Mouse (Mus musculus) neural tube, embryonic 14.5 days (tissue): Measurements from ENCODE around the gene Pank4. TPM values are rescaled to one million over a fixed set of nuclear protein-coding genes. Genes with fewer than 3 reads are reported as not detected.

ENCODE experiments used
- ATAC-seq: fragments of 200-750 bp; cut with Nextera tagmentation; 2 replicates; pipeline ENCODE4 v1.8.0; 2017; ENCODE audit warnings: low read depth, mild to moderate bottlenecking, moderate TSS enrichment, moderate library complexity
- H3K27ac ChIP-seq: fragments of 300-500 bp; sonication (generic); 2 replicates; pipeline ENCODE4 v1.5.1; 2014; ENCODE audit warnings: low read depth, mild to moderate bottlenecking, control low read depth, low read length, moderate library complexity, mixed read lengths
- H3K27me3 ChIP-seq: fragments of 300-500 bp; sonication (generic); 2 replicates; pipeline ENCODE4 v1.6.1; 2014; ENCODE audit warnings: low read length; ENCODE audit not compliant: control insufficient read depth, insufficient read depth
- H3K36me3 ChIP-seq: fragments of 300-500 bp; sonication (generic); 2 replicates; pipeline ENCODE4 v1.6.1; 2014; ENCODE audit warnings: low read length, mixed read lengths; ENCODE audit not compliant: control insufficient read depth, insufficient read depth
- H3K4me1 ChIP-seq: fragments of 300-500 bp; sonication (generic); 2 replicates; pipeline ENCODE4 v1.6.1; 2014; ENCODE audit warnings: low read length; ENCODE audit not compliant: control insufficient read depth, insufficient read depth
- H3K4me2 ChIP-seq: fragments of 300-500 bp; sonication (generic); 2 replicates; pipeline ENCODE4 v1.6.1; 2014; ENCODE audit warnings: mild to moderate bottlenecking, low read depth, low read length, control low read depth
- H3K4me3 ChIP-seq: fragments of 300-500 bp; sonication (generic); 2 replicates; pipeline ENCODE4 v1.5.1; 2014; ENCODE audit warnings: low read depth, low read length, control low read depth, mixed read lengths
- H3K9ac ChIP-seq: fragments of 300-500 bp; sonication (generic); replicated peaks from 2 replicates; pipeline ENCODE4 v1.6.1; 2014; ENCODE audit warnings: low read depth, mild to moderate bottlenecking, control low read depth, low read length, mixed read lengths
- H3K9me3 ChIP-seq: fragments of 300-500 bp; sonication (generic); 2 replicates; pipeline ENCODE4 v1.6.1; 2016; ENCODE audit warnings: low read length; ENCODE audit not compliant: control insufficient read depth
- WGBS: fragments of 180-500 bp; shearing (Covaris S2); extraction: QIAGEN DNeasy Blood & Tissue Kit; methylation state at CpG from one replicate; pipeline ENCODE4 v1.1.7; 2014; 5-methylcytosine and 5-hydroxymethylcytosine counted together
- polyA plus RNA-seq: library from polyadenylated mRNA; unstranded; fragments of >200 nt; fragmentation: Nextera tagmentation; extraction: Ambion mirVana; gene quantifications from 2 replicates; pipeline ENCODE4 v1.2.1, GENCODE M21; 2014

Pank4 gene
- polyA plus RNA-seq, 1 experiment from 2014 or later: 36.1 TPM

DNA sequence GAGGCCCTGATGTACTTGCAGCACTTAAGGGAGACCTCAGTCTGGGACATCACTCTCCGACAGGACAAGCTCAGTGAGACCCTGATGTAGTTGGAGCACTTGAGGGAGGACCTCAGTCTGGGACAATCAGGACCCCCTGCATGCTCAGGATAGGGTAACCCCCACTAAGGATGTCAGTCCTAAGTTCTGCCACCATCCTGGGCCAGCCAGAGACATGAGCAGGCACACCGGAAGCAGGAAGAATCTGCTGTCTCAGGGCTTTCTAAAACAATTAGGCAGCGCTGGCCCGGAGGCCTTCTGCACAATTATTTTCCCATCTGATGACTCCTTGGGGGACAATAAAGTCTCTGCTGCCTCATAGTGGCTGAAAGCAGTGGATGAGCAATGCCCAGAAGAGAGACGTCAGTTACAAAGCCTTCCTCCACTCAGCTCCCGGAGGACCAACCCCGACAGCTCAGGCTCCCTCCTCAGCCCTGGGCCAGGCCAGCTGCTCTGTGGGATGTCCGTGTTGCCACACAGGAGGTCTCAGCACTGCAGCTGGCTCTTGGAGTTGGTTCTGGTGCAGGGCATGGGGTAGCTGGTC is 32.7 kb downstream of the Pank4 start:
- peak overlapping the region; percentile 7; the same call in 1 of the 2 replicates for H3K27ac ChIP-seq
- no peaks in the 10 kb centered on the region for H3K36me3 ChIP-seq
- no peak overlapping the region for H3K9ac ChIP-seq
- no peak overlapping the region for H3K4me2 ChIP-seq
- 8% methylated on average over 8 of the region's 8 CpGs for WGBS
- ATAC-seq: peak; percentile 74
- H3K27me3 ChIP-seq: no peaks in the 10 kb centered on the region
- H3K4me1 ChIP-seq: peaks cover 12% of the 10 kb centered on the region; the same call in 1 of the 2 replicates
- H3K4me3 ChIP-seq: no peak overlapping the region
- no peaks in the 10 kb centered on the region for H3K9me3 ChIP-seq

DNA sequence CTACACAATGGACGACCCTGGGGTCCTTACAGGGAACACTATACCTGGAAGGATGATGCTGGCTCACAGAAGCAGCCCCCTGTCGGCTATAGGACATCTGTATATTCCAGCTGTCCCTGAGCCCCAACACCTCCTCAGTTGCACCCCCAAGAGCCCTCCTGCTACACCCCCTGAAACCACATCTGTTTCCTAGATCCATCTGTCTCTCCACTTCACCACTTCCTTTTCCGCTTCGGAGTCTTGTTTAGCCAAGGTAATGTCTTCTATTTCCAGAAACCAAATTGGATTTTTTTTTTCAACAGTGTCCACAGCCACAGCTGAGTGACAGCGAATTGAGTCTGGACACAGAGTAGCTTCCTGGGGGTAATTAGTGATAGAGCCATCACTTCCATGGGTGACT is 35.5 kb downstream of the Pank4 start:
- no peak overlapping the region for H3K27ac ChIP-seq
- H3K4me1 ChIP-seq: peaks cover 12% of the 10 kb centered on the region; the same call in 1 of the 2 replicates
- WGBS: 82% methylated on average over 5 of the region's 5 CpGs
- no peak overlapping the region for H3K4me2 ChIP-seq
- ATAC-seq: no peak
- H3K9ac ChIP-seq: no peak overlapping the region
- H3K27me3 ChIP-seq: no peaks in the 10 kb centered on the region
- no peaks in the 10 kb centered on the region for H3K36me3 ChIP-seq
- no peaks in the 10 kb centered on the region for H3K9me3 ChIP-seq
- H3K4me3 ChIP-seq: no peak overlapping the region

DNA sequence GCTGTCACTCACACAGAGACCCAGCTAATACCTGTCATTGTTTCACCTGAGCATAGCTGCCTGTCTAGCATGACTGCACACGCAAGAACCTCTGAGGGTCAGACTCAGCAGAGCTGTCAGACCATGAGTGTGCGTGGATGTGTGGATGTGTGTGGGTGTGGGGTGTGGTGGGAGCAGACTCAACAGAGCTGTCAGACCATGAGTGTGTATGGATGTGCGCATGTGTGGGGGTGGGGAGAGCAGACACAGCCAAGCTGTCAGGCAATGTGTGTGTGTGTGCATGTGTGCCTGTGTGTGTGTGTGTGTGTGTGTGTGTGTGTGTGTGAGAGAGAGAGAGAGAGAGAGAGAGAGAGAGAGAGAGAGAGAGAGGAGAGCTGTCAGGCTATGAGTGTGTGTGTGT is 41.4 kb downstream of the Pank4 start:
- Histone ChIP-seq H3K27me3 (no peaks in the 10 kb centered on the region), H3K4me1 (no peaks in the 10 kb centered on the region), H3K9me3 (no peaks in the 10 kb centered on the region), H3K36me3 (no peaks in the 10 kb centered on the region), H3K4me3 (no peak overlapping the region), H3K9ac (no peak overlapping the region), H3K27ac (no peak overlapping the region), H3K4me2 (no peak overlapping the region)
- WGBS: 92% methylated on average over 3 of the region's 3 CpGs
- ATAC-seq: no peak

DNA sequence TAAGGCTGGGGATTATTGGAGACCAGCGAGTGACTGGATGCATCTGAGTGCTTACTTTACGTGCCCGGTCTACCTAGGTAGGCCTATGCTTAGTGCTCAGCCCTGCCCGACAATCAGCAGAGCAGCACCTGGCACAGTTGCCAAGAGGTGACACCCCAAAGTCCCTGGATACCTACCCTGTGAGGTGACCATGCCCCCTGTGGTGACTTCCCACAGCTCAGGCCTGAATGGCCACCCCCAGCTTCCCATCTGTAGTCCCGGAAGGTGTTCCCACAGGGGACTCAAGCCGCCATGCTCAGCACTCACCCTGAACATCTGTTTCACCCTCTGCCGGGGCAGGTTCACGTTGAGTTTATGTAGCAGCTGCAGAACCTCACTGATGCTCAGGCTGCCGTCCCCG is 42.4 kb downstream of the Pank4 start:
- Histone ChIP-seq H3K27ac (no peak overlapping the region), H3K9ac (no peak overlapping the region), H3K4me1 (no peaks in the 10 kb centered on the region), H3K36me3 (no peaks in the 10 kb centered on the region), H3K9me3 (no peaks in the 10 kb centered on the region), H3K4me3 (no peak overlapping the region), H3K27me3 (no peaks in the 10 kb centered on the region), H3K4me2 (no peak overlapping the region)
- WGBS: 72% methylated on average over 10 of the region's 10 CpGs
- 0 out of 2 replicates have a peak, but pooled peaks have one; percentile 17 for ATAC-seq

DNA sequence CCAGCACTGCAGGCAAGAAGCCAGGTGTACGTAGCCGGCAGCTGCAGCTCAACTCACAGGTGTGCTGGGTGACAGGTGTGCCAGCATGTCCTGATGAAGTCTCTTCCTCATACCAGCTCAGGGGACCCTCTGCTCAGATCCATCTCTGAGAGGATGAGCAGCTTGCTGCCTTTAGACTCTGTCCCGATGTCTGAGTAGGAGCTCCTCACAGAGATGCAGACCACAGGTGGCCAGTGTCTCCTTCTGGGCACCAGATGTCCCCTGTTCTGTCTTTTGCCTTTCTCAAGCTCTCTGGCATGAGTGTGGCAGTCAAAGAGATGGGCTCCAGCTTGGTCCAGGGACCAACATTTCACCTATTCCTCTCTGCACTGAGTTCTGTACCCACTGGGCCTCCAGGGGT is 43.7 kb downstream of the Pank4 start:
- no peak overlapping the region for H3K9ac ChIP-seq
- H3K4me3 ChIP-seq: no peak overlapping the region
- no peaks in the 10 kb centered on the region for H3K9me3 ChIP-seq
- H3K36me3 ChIP-seq: no peaks in the 10 kb centered on the region
- H3K27ac ChIP-seq: no peak overlapping the region
- H3K27me3 ChIP-seq: no peaks in the 10 kb centered on the region
- H3K4me2 ChIP-seq: no peak overlapping the region
- WGBS: 96% methylated on average over 3 of the region's 3 CpGs
- no peak for ATAC-seq
- H3K4me1 ChIP-seq: no peaks in the 10 kb centered on the region

DNA sequence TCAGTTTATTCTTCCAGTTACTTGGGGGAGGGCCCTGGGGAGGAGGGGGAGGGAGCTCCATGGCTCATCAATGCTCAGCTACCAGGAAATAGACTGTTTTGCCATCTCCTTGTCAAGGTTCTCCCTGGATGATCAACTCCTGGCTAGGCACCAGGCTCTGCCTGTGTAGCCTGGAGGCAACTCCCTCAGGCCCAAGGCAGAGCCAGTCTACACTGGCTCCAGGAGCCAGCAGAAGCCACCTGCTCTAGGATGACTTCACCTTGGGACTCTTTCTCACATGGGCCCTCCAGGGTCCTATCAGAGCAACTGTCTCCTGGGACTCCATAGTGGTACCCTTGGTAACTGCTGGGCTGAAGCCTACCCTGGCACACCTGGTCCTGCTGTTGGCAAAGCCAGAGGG is 44.2 kb downstream of the Pank4 start:
- Histone ChIP-seq H3K4me1 (no peaks in the 10 kb centered on the region), H3K4me3 (no peak overlapping the region), H3K27me3 (no peaks in the 10 kb centered on the region), H3K9me3 (no peaks in the 10 kb centered on the region), H3K36me3 (no peaks in the 10 kb centered on the region), H3K4me2 (no peak overlapping the region), H3K9ac (no peak overlapping the region), H3K27ac (no peak overlapping the region)
- no peak for ATAC-seq

DNA sequence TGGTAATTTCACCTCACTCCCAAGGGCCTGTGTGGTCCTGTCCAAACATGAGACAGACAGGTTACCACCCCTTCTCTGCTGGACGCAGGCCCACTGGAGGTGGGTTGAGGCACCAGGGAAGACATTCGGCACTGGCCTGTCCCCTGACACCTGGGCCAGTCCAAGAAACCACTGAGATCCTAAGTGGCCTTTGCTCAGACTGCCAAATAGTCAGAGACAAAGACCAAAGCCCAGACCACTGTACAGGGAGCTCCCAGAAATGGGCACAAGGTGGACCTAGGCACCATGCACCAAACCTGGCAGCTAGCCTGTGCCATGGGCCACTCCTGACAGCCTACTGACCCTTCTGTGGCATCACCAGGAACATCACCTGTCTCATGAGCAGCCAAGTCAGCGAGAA is 45.3 kb downstream of the Pank4 start:
- Histone ChIP-seq H3K9me3 (no peaks in the 10 kb centered on the region), H3K4me3 (no peak overlapping the region), H3K4me2 (no peak overlapping the region), H3K36me3 (no peaks in the 10 kb centered on the region), H3K27me3 (no peaks in the 10 kb centered on the region), H3K9ac (no peak overlapping the region), H3K4me1 (no peaks in the 10 kb centered on the region), H3K27ac (no peak overlapping the region)
- no peak for ATAC-seq
- WGBS: 91% methylated on average over 3 of the region's 3 CpGs

DNA sequence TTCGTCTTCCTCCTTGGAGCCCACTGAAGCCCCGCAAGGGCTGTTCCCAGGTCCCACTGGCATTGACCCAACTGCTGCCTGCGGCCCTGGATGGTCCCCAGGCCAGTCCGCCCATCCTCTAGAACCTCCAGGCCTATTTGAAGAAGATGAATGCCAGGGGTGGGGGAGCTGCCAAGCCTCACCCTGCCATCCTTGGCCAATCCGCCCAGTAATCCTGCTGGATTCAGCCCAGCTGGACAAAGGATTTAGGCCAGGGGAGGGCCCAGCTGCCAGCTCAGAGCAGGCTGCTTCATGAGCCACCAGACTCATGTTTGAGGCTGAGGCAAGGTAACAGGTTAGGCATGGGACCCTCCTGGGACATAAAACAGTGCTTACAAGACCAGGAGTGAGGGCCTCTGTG is 46.9 kb downstream of the Pank4 start:
- Histone ChIP-seq H3K27me3 (no peaks in the 10 kb centered on the region), H3K9ac (no peak overlapping the region), H3K4me2 (no peak overlapping the region), H3K4me1 (no peaks in the 10 kb centered on the region), H3K4me3 (no peak overlapping the region), H3K36me3 (no peaks in the 10 kb centered on the region), H3K27ac (no peak overlapping the region), H3K9me3 (no peaks in the 10 kb centered on the region)
- WGBS: 80% methylated on average over 5 of the region's 5 CpGs
- no peak for ATAC-seq

DNA sequence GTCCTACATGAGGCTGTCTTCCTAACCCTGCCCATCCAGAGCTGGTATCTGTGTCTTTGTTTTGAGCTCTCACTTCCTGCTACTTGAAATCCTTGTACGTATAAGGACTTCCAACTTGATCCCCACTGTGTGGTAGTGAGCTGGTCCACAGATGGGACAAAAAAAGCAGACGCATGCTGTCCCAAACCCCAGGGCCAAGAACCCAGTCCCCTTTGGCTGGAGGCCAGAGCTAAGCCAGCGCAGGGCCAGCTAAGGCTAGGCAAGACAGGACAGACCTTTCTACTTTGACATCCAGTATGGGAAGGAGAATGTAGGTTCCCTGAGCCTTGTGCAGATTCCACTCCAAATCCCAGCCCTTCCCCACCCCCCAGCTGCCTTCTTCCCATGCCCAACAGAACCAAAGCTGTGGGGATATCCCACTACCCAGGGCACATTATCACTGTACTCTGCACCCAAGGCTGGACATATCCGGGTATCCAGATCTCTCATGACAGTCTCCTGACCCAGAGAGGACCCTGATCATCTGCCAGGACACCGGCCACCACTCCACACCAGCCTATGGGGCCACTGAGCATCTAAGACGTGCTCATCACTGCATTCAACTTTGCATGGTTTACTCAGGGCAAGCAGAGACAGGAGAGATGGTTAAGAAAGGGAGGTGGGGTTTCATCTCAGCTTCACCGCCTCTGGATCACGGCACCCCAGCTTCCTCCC is 47.5 kb downstream of the Pank4 start:
- no peak overlapping the region for H3K9ac ChIP-seq
- H3K4me2 ChIP-seq: no peak overlapping the region
- no peaks in the 10 kb centered on the region for H3K36me3 ChIP-seq
- H3K9me3 ChIP-seq: no peaks in the 10 kb centered on the region
- no peak for ATAC-seq
- 83% methylated on average over 8 of the region's 8 CpGs for WGBS
- no peaks in the 10 kb centered on the region for H3K27me3 ChIP-seq
- no peak overlapping the region for H3K4me3 ChIP-seq
- no peaks in the 10 kb centered on the region for H3K4me1 ChIP-seq
- H3K27ac ChIP-seq: no peak overlapping the region
